Mouse (Mus musculus): ENCODE measurements around the gene Ap2a1.
A peak's percentile ranks its signal among the peaks of the same experiment; 100 is the strongest.

Ap2a1 gene

GRCm38 (mm10) chr7:44952611-44953306, 23.5 kb upstream of the Ap2a1 start:
- peak; percentile 97 for DNase-seq

GRCm38 (mm10) chr7:44951960-44952359, 22.7 kb upstream of the Ap2a1 start:
- peak; percentile 84 for DNase-seq

- DNase-seq: no peak
Measured at GRCm38 (mm10) chr7:44949922-44950321, 20.6 kb upstream of the Ap2a1 start.

GRCm38 (mm10) chr7:44942904-44943303, 13.6 kb upstream of the Ap2a1 start, which contains the start of gene Tsks:
Gene Tsks, plus strand, starts transcription at chr7:44943204.
- no peak for DNase-seq

- DNase-seq: no peak
Measured at GRCm38 (mm10) chr7:44938680-44939079, 9.4 kb upstream of the Ap2a1 start.

GRCm38 (mm10) chr7:44928570-44928969, 726 bp downstream of the Ap2a1 start:
- no peak for DNase-seq

GRCm38 (mm10) chr7:44925468-44925867, 3.8 kb downstream of the Ap2a1 start:
- DNase-seq: peak; percentile 66

GRCm38 (mm10) chr7:44922530-44922929, 6.8 kb downstream of the Ap2a1 start:
- DNase-seq: no peak

- no peak for DNase-seq
Measured at GRCm38 (mm10) chr7:44919127-44919526, 10.2 kb downstream of the Ap2a1 start.

- no peak for DNase-seq
Measured at GRCm38 (mm10) chr7:44918219-44918618, 11.1 kb downstream of the Ap2a1 start.

GRCm38 (mm10) chr7:44916881-44917280, 12.4 kb downstream of the Ap2a1 start:
- DNase-seq: no peak

- DNase-seq: no peak
Measured at GRCm38 (mm10) chr7:44916191-44916590, 13.1 kb downstream of the Ap2a1 start.

GRCm38 (mm10) chr7:44915314-44915713, 14.0 kb downstream of the Ap2a1 start:
- DNase-seq: no peak

- DNase-seq: no peak
Measured at GRCm38 (mm10) chr7:44914396-44914795, 14.9 kb downstream of the Ap2a1 start.

- DNase-seq: no peak
Measured at GRCm38 (mm10) chr7:44908706-44909476, 20.4 kb downstream of the Ap2a1 start.

- no peak for DNase-seq
Measured at GRCm38 (mm10) chr7:44905430-44905829, 23.9 kb downstream of the Ap2a1 start.

GRCm38 (mm10) chr7:44901230-44901722, 28.0 kb downstream of the Ap2a1 start:
- peak; percentile 76 for DNase-seq

GRCm38 (mm10) chr7:44900632-44901031, 28.7 kb downstream of the Ap2a1 start:
- peak; percentile 38 for DNase-seq

GRCm38 (mm10) chr7:44898607-44899006, 30.7 kb downstream of the Ap2a1 start:
- peak; percentile 63 for DNase-seq

GRCm38 (mm10) chr7:44896499-44896898, 32.8 kb downstream of the Ap2a1 start:
- no peak for DNase-seq

- peak; percentile 94 for DNase-seq
Measured at GRCm38 (mm10) chr7:44895593-44896434, 33.5 kb downstream of the Ap2a1 start, which contains the start of gene Fuz. Gene Fuz, plus strand, starts transcription at chr7:44896079.

- no peak for DNase-seq
Measured at GRCm38 (mm10) chr7:44895206-44895592, 34.1 kb downstream of the Ap2a1 start.

- DNase-seq: no peak
Measured at GRCm38 (mm10) chr7:44894175-44894574, 35.1 kb downstream of the Ap2a1 start.

All from kidney, postnatal 10 days (tissue).